Mouse (Mus musculus): Measurements from ENCODE around the gene Defb21. TPM values are rescaled to one million over a fixed set of nuclear protein-coding genes. Genes with fewer than 3 reads are reported as not detected.

Gene Defb21
- polyA plus RNA-seq, 1 experiment from 2014 or later: not detected

DNA sequence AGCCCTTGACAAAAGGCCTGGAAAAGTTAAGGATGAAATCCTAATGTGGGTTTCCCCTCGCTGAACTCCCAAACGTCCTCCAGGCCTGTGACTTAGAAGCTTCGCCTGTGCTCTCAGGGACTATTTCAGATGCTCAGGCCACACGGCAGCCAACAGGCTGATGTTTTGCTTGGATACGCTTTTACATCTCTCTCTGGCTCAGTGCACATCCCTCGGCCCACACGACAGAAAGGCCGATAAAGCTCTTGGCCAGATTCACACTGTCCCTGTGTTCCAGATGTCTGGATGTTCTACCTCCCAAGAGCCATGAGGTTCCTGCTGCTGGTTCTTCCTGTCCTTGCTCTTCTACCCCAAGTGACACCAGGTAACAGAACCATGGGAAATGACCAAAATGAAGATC, 940 bp downstream of the Defb21 start:
- no peak for ATAC-seq
- 83% methylated on average over 8 of the region's 8 CpGs for WGBS
- Histone ChIP-seq H3K27ac (no peak overlapping the region), H3K9ac (replicated peaks) (no peak overlapping the region), H3K27me3 (no peaks in the 10 kb centered on the region), H3K4me3 (replicated peaks) (no peak overlapping the region), H3K4me1 (replicated peaks) (no peaks in the 10 kb centered on the region), H3K36me3 (no peaks in the 10 kb centered on the region), H3K9me3 (no peaks in the 10 kb centered on the region), H3K4me2 (replicated peaks) (no peak overlapping the region)

DNA sequence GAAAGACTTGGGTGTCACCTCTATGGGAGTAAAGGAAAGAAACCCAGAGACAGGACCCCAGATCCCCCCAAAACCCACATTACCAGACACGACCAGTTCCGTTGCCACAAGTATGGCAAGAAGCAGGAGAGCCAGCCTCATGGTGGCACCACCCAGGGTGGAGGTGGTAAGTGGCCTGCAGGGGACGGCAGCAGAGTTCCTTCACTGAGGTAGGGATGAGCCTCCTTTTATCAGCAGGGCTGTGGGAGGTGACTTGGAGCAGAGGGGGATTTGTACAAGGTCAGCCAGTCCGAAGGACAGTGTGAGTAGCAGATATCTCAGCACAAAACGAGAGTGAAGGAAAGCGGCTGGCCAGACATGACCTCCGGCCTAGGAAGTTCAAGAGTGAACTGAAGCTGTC, 7.6 kb downstream of the Defb21 start, which contains the start of gene Defb19:
Gene Defb19 (minus strand): TSS at position 206 of the 400 bp plus-strand sequence.
- Histone ChIP-seq H3K36me3 (no peaks in the 10 kb centered on the region), H3K4me1 (replicated peaks) (no peaks in the 10 kb centered on the region), H3K9me3 (no peaks in the 10 kb centered on the region), H3K27me3 (no peaks in the 10 kb centered on the region), H3K4me3 (replicated peaks) (no peak within 1 kb of the TSS), H3K4me2 (replicated peaks) (no peak within 1 kb of the TSS), H3K27ac (no peak within 1 kb of the TSS), H3K9ac (replicated peaks) (no peak within 1 kb of the TSS)
- ATAC-seq: no peak
- WGBS: 79% methylated on average over 7 of the region's 7 CpGs

DNA sequence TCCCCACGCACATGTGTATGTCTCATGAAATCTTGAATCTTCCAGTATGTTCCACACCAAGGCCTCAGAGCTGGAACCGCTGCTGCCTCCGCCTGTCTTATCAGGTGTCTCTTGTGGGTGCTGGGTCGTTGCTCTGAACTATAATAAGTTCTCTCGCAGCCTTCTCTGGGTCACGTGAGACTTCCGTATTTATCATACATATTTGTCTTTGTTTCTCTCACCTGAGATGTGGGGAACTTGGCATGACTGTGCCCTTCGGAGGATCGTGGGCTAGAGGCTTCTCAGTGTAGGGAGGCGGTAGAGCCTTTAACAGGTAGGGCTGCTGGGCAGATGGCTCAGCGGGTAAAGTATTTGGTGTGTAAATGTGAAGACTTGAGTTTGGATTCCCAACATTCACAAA, 8.1 kb downstream of the Defb21 start:
- H3K36me3 ChIP-seq: no peaks in the 10 kb centered on the region

GRCm38 (mm10) chr2:152586926-152587560, 14.5 kb downstream of the Defb21 start:
- WGBS: 76% methylated on average over 4 of the region's 4 CpGs
- no peak overlapping the region for H3K27ac ChIP-seq
- no peaks in the 10 kb centered on the region; the same call in 1 of the 2 replicates for H3K4me1 ChIP-seq (replicated peaks)
- H3K27me3 ChIP-seq: no peaks in the 10 kb centered on the region
- H3K4me2 ChIP-seq (replicated peaks): no peak overlapping the region
- no peak overlapping the region for H3K4me3 ChIP-seq (replicated peaks)
- H3K36me3 ChIP-seq: no peaks in the 10 kb centered on the region
- no peak overlapping the region for H3K9ac ChIP-seq (replicated peaks)
- no peak for ATAC-seq
- no peaks in the 10 kb centered on the region for H3K9me3 ChIP-seq

More for the DNA sequence above, 8.1 kb downstream of the Defb21 start:
- Histone ChIP-seq H3K4me1 (replicated peaks) (no peaks in the 10 kb centered on the region), H3K4me2 (replicated peaks) (no peak overlapping the region), H3K9me3 (no peaks in the 10 kb centered on the region), H3K27me3 (no peaks in the 10 kb centered on the region), H3K9ac (replicated peaks) (no peak overlapping the region), H3K4me3 (replicated peaks) (no peak overlapping the region), H3K27ac (no peak overlapping the region)
- no peak for ATAC-seq
- 90% methylated on average over 11 of the region's 11 CpGs for WGBS

GRCm38 (mm10) chr2:152588450-152588849, 15.9 kb downstream of the Defb21 start:
- H3K9me3 ChIP-seq: no peaks in the 10 kb centered on the region
- H3K4me1 ChIP-seq (replicated peaks): no peaks in the 10 kb centered on the region; the same call in 1 of the 2 replicates
- ATAC-seq: no peak
- H3K4me2 ChIP-seq (replicated peaks): no peak overlapping the region
- H3K4me3 ChIP-seq (replicated peaks): no peak overlapping the region
- no peak overlapping the region for H3K9ac ChIP-seq (replicated peaks)
- 49% methylated on average over 2 of the region's 2 CpGs for WGBS
- no peaks in the 10 kb centered on the region for H3K36me3 ChIP-seq
- H3K27ac ChIP-seq: no peak overlapping the region
- H3K27me3 ChIP-seq: no peaks in the 10 kb centered on the region

DNA sequence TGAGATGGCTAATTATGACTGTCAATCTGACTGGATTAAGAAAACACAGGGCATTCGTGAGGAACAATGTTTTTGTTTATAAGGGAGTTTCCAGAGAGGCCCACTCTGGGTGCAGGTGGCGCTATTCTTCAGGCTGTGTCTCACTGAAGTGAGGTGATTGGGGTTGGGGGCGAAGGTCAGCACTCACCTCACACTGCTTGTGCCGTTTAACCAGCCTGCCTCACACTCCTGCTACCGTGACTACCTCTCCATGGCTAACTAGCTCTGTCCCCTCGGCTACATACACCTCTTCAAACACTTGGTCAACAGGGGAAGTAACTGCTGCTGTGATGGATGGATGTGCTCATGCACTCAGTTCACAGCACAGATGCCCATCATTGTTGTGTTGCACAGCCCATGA, 16.5 kb downstream of the Defb21 start:
- ATAC-seq: no peak
- Histone ChIP-seq H3K27ac (no peak overlapping the region), H3K36me3 (no peaks in the 10 kb centered on the region), H3K4me3 (replicated peaks) (no peak overlapping the region), H3K9me3 (no peaks in the 10 kb centered on the region), H3K9ac (replicated peaks) (no peak overlapping the region), H3K4me2 (replicated peaks) (no peak overlapping the region), H3K4me1 (replicated peaks) (no peaks in the 10 kb centered on the region; the same call in 1 of the 2 replicates), H3K27me3 (no peaks in the 10 kb centered on the region)
- WGBS: 49% methylated on average over 6 of the region's 6 CpGs

- H3K27me3 ChIP-seq: no peaks in the 10 kb centered on the region
Measured at GRCm38 (mm10) chr2:152599299-152599698, 26.8 kb downstream of the Defb21 start, which contains the start of gene Defb45. TSS of gene Defb45 (minus strand) at chr2:152599399.

GRCm38 (mm10) chr2:152600076-152600475, 27.5 kb downstream of the Defb21 start:
- Histone ChIP-seq H3K4me1 (replicated peaks) (no peaks in the 10 kb centered on the region), H3K36me3 (no peaks in the 10 kb centered on the region), H3K9ac (replicated peaks) (no peak overlapping the region), H3K27me3 (no peaks in the 10 kb centered on the region), H3K27ac (no peak overlapping the region), H3K9me3 (no peaks in the 10 kb centered on the region), H3K4me3 (replicated peaks) (no peak overlapping the region), H3K4me2 (replicated peaks) (no peak overlapping the region)
- 94% methylated on average over 6 of the region's 6 CpGs for WGBS
- no peak for ATAC-seq

More at GRCm38 (mm10) chr2:152599299-152599698, 26.8 kb downstream of the Defb21 start, which contains the start of gene Defb45:
- no peak for ATAC-seq
- Histone ChIP-seq H3K4me2 (replicated peaks) (no peak within 1 kb of the TSS), H3K4me1 (replicated peaks) (no peaks in the 10 kb centered on the region), H3K36me3 (no peaks in the 10 kb centered on the region), H3K9ac (replicated peaks) (no peak within 1 kb of the TSS), H3K4me3 (replicated peaks) (no peak within 1 kb of the TSS), H3K27ac (no peak within 1 kb of the TSS), H3K9me3 (no peaks in the 10 kb centered on the region)
- WGBS: 77% methylated on average over 7 of the region's 7 CpGs

GRCm38 (mm10) chr2:152601275-152601960, 28.9 kb downstream of the Defb21 start:
- WGBS: 73% methylated on average over 4 of the region's 4 CpGs
- Histone ChIP-seq H3K9me3 (no peaks in the 10 kb centered on the region), H3K4me3 (replicated peaks) (no peak overlapping the region), H3K27me3 (no peaks in the 10 kb centered on the region), H3K4me1 (replicated peaks) (no peaks in the 10 kb centered on the region), H3K27ac (no peak overlapping the region), H3K4me2 (replicated peaks) (no peak overlapping the region), H3K9ac (replicated peaks) (no peak overlapping the region), H3K36me3 (no peaks in the 10 kb centered on the region)
- no peak for ATAC-seq

GRCm38 (mm10) chr2:152604057-152604456, 31.5 kb downstream of the Defb21 start, which contains the start of gene Defb36:
TSS of gene Defb36 (plus strand) at chr2:152604327.
- Histone ChIP-seq H3K4me2 (replicated peaks) (no peak within 1 kb of the TSS), H3K9ac (replicated peaks) (no peak within 1 kb of the TSS), H3K27me3 (no peaks in the 10 kb centered on the region), H3K4me3 (replicated peaks) (no peak within 1 kb of the TSS), H3K4me1 (replicated peaks) (no peaks in the 10 kb centered on the region), H3K9me3 (no peaks in the 10 kb centered on the region), H3K27ac (no peak within 1 kb of the TSS), H3K36me3 (no peaks in the 10 kb centered on the region)
- ATAC-seq: no peak
- WGBS: 86% methylated on average over 15 of the region's 15 CpGs

DNA sequence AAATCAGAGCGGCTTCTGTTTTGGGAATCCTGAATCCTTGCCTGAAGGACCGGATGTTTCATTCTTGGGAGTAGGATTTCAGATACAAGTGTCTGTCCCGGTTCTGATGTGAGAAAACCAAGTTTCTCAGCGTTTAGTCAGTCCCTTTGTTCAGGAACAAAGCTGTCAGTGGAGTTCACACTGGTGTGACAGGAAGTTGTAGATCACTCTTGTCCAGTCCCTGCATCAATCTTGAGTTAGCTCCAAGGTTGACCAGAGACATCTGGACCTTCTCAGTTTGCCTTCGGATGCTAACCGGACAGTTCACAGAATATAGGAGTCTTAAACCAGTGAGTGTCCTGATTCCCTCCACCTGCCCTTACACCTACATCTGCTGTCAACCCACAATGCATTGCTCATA, 35.2 kb downstream of the Defb21 start:
- H3K9me3 ChIP-seq: no peaks in the 10 kb centered on the region
- no peak overlapping the region for H3K4me2 ChIP-seq (replicated peaks)
- H3K9ac ChIP-seq (replicated peaks): no peak overlapping the region
- 77% methylated on average over 6 of the region's 6 CpGs for WGBS
- H3K27ac ChIP-seq: no peak overlapping the region
- no peaks in the 10 kb centered on the region; the same call in 1 of the 2 replicates for H3K27me3 ChIP-seq
- ATAC-seq: no peak
- H3K36me3 ChIP-seq: no peaks in the 10 kb centered on the region
- no peaks in the 10 kb centered on the region for H3K4me1 ChIP-seq (replicated peaks)
- H3K4me3 ChIP-seq (replicated peaks): no peak overlapping the region

DNA sequence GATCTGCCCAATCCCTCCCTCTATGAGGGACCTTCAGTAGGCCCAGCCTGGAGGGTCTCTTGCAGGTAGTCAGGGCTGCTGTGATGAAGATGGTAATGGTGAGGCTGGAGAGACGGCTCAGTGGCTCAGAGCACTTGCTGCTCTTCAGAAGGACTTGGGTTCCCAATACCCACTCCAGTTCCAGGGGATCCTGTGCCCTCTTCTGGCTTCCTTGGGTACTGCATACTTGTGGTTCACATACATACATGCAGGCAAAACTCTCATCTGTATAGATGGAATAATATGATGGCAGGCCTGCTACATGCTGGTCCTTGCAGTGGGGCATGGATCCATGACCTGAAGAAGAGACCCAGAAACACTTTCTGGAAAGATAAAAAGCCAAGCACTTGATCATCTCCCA, 36.2 kb downstream of the Defb21 start:
- Histone ChIP-seq H3K27ac (no peak overlapping the region), H3K4me3 (replicated peaks) (no peak overlapping the region), H3K9me3 (no peaks in the 10 kb centered on the region), H3K27me3 (no peaks in the 10 kb centered on the region; the same call in 1 of the 2 replicates), H3K36me3 (no peaks in the 10 kb centered on the region), H3K4me2 (replicated peaks) (no peak overlapping the region), H3K4me1 (replicated peaks) (no peaks in the 10 kb centered on the region), H3K9ac (replicated peaks) (no peak overlapping the region)
- WGBS: 82% methylated on average over 1 of the region's 1 CpGs
- ATAC-seq: no peak

Data from midbrain, embryonic 13.5 days (tissue).